Mouse (Mus musculus): Measurements from ENCODE around the gene Foxa1.

GRCm38 (mm10) chr12:57496347-57497119 lies 50.2 kb downstream of the Foxa1 start:
- TF ChIP-seq CTCF (IDR thresholded peaks at IDR 0.05; ENCODE audit: borderline replicate concordance, extremely low read depth, insufficient read depth, insufficient read length) (no peak), POLR2A (IDR thresholded peaks at IDR 0.05; ENCODE audit: borderline replicate concordance, extremely low read depth, insufficient read depth, insufficient read length, poor library complexity, severe bottlenecking) (no peak)

Measured in brain, embryonic 14.5 days (tissue).